Mouse (Mus musculus) embryonic facial prominence, embryonic 14.5 days (tissue): ENCODE measurements around the gene Nav2. TPM values are rescaled to one million over a fixed set of nuclear protein-coding genes. Genes with fewer than 3 reads are reported as not detected.

ENCODE experiments used
- ATAC-seq: fragments of 200-750 bp; cut with Nextera tagmentation; 2 replicates; pipeline ENCODE4 v1.8.0; 2017; ENCODE audit warnings: low read depth, moderate number of reproducible peaks, moderate TSS enrichment
- DNase-seq: peaks from one replicate; pipeline ENCODE4 v3.0.0-alpha.2; 2015; ENCODE audit warnings: low spot score
- H3K27ac ChIP-seq: fragments of 300-500 bp; sonication (generic); replicated peaks from 2 replicates; pipeline ENCODE4 v1.5.1; 2014; ENCODE audit warnings: low read depth, mild to moderate bottlenecking, low read length, moderate library complexity
- H3K27me3 ChIP-seq: fragments of 300-500 bp; sonication (generic); replicated peaks from 2 replicates; pipeline ENCODE4 v1.6.1; 2014; ENCODE audit warnings: low read length; ENCODE audit not compliant: control insufficient read depth, insufficient read depth
- H3K36me3 ChIP-seq: fragments of 300-500 bp; sonication (generic); 2 replicates; pipeline ENCODE4 v1.6.1; 2014; ENCODE audit warnings: low read length, mixed read lengths; ENCODE audit not compliant: control insufficient read depth, insufficient read depth
- H3K4me1 ChIP-seq: fragments of 300-500 bp; sonication (generic); 2 replicates; pipeline ENCODE4 v1.6.1; 2014; ENCODE audit warnings: antibody characterized with exemption, low read length; ENCODE audit not compliant: control insufficient read depth, insufficient read depth
- H3K4me2 ChIP-seq: fragments of 300-500 bp; sonication (generic); 2 replicates; pipeline ENCODE4 v1.6.1; 2014; ENCODE audit warnings: low read depth, mild to moderate bottlenecking, low read length, moderate library complexity, mixed read lengths
- H3K4me3 ChIP-seq: fragments of 300-500 bp; sonication (generic); 2 replicates; pipeline ENCODE4 v1.5.1; 2014; ENCODE audit warnings: low read depth, mild to moderate bottlenecking, low read length
- H3K9ac ChIP-seq: fragments of 300-500 bp; sonication (generic); 2 replicates; pipeline ENCODE4 v1.6.1; 2014; ENCODE audit warnings: low read depth, mild to moderate bottlenecking, low read length, moderate library complexity, mixed read lengths
- H3K9me3 ChIP-seq: fragments of 300-500 bp; sonication (generic); 2 replicates; pipeline ENCODE4 v1.6.1; 2016; ENCODE audit warnings: low read length; ENCODE audit not compliant: control insufficient read depth
- WGBS: fragments of 180-500 bp; shearing (Covaris S2); extraction: QIAGEN DNeasy Blood & Tissue Kit; methylation state at CpG from one replicate; pipeline ENCODE4 v1.1.7; 2014; 5-methylcytosine and 5-hydroxymethylcytosine counted together
- polyA plus RNA-seq: library from polyadenylated mRNA; unstranded; fragments of >200 nt; fragmentation: Nextera tagmentation; extraction: Ambion mirVana; gene quantifications from 2 replicates; pipeline ENCODE4 v1.2.1, GENCODE M21; 2014

Nav2 gene
- polyA plus RNA-seq, 1 experiment from 2014 or later = 13.5 TPM

GRCm38 (mm10) chr7:49433945-49434344 lies 525.4 kb downstream of the Nav2 start:
- DNase-seq (no peak), ATAC-seq (no peak)
- peaks cover 14% of the 10 kb centered on the region for H3K4me1 ChIP-seq
- no peaks in the 10 kb centered on the region for H3K36me3 ChIP-seq
- no peaks in the 10 kb centered on the region for H3K9me3 ChIP-seq
- H3K27me3 ChIP-seq = no peaks in the 10 kb centered on the region
- no peak overlapping the region for H3K9ac ChIP-seq
- no peak overlapping the region for H3K4me3 ChIP-seq
- H3K27ac ChIP-seq = no peak overlapping the region
- H3K4me2 ChIP-seq = no peak overlapping the region

GRCm38 (mm10) chr7:49436492-49436891 lies 528.0 kb downstream of the Nav2 start:
- Histone ChIP-seq H3K9ac (no peak overlapping the region), H3K4me2 (no peak overlapping the region), H3K27ac (no peak overlapping the region), H3K4me1 (peaks cover 18% of the 10 kb centered on the region), H3K4me3 (no peak overlapping the region), H3K9me3 (no peaks in the 10 kb centered on the region), H3K27me3 (no peaks in the 10 kb centered on the region), H3K36me3 (no peaks in the 10 kb centered on the region)
- ATAC-seq (no peak), DNase-seq (no peak)
- WGBS = 70% methylated on average over 7 of the region's 7 CpGs

GRCm38 (mm10) chr7:49437901-49438300 lies 529.4 kb downstream of the Nav2 start:
- no peaks in the 10 kb centered on the region for H3K36me3 ChIP-seq
- DNase-seq (peak; percentile 93), ATAC-seq (peak; percentile 83)
- H3K4me1 ChIP-seq = peaks cover 28% of the 10 kb centered on the region
- H3K4me2 ChIP-seq = peak overlapping the region; percentile 26
- H3K27me3 ChIP-seq = no peaks in the 10 kb centered on the region
- H3K9ac ChIP-seq = no peak overlapping the region
- H3K27ac ChIP-seq = peak overlapping the region; percentile 74
- H3K4me3 ChIP-seq = no peak overlapping the region
- H3K9me3 ChIP-seq = no peaks in the 10 kb centered on the region
- WGBS = 8% methylated on average over 11 of the region's 11 CpGs

- Histone ChIP-seq H3K36me3 (no peaks in the 10 kb centered on the region), H3K4me1 (peaks cover 30% of the 10 kb centered on the region), H3K27me3 (no peaks in the 10 kb centered on the region), H3K4me3 (no peak overlapping the region), H3K4me2 (no peak overlapping the region), H3K27ac (0 out of 2 replicates have a peak overlapping the region, but pooled peaks have one; percentile 66), H3K9me3 (no peaks in the 10 kb centered on the region), H3K9ac (no peak overlapping the region)
- DNase-seq = no peak
- WGBS = 59% methylated on average over 2 of the region's 2 CpGs
- no peak for ATAC-seq
These were observed 530.6 kb downstream of the Nav2 start for GRCm38 (mm10) chr7:49439136-49439535.

GRCm38 (mm10) chr7:49440333-49440969 lies 531.9 kb downstream of the Nav2 start:
- Histone ChIP-seq H3K9ac (no peak overlapping the region), H3K36me3 (no peaks in the 10 kb centered on the region), H3K27ac (no peak overlapping the region), H3K9me3 (no peaks in the 10 kb centered on the region), H3K27me3 (no peaks in the 10 kb centered on the region), H3K4me1 (peaks cover 30% of the 10 kb centered on the region), H3K4me3 (no peak overlapping the region), H3K4me2 (no peak overlapping the region)
- 82% methylated on average over 14 of the region's 14 CpGs for WGBS
- DNase-seq (no peak), ATAC-seq (no peak)

GRCm38 (mm10) chr7:49442174-49442573 lies 533.7 kb downstream of the Nav2 start:
- Histone ChIP-seq H3K4me3 (no peak overlapping the region), H3K9ac (no peak overlapping the region), H3K27ac (no peak overlapping the region), H3K36me3 (no peaks in the 10 kb centered on the region), H3K27me3 (no peaks in the 10 kb centered on the region), H3K9me3 (no peaks in the 10 kb centered on the region), H3K4me1 (peaks cover 30% of the 10 kb centered on the region), H3K4me2 (no peak overlapping the region)
- DNase-seq = peak; percentile 49
- ATAC-seq = no peak
- 24% methylated on average over 8 of the region's 8 CpGs for WGBS

- no peak overlapping the region for H3K27ac ChIP-seq
- WGBS = 60% methylated on average over 3 of the region's 3 CpGs
- no peak overlapping the region for H3K4me2 ChIP-seq
- no peak overlapping the region for H3K9ac ChIP-seq
- H3K4me3 ChIP-seq = no peak overlapping the region
- H3K9me3 ChIP-seq = no peaks in the 10 kb centered on the region
- DNase-seq (no peak), ATAC-seq (no peak)
- peaks cover 5% of the 10 kb centered on the region; the same call in 1 of the 2 replicates for H3K36me3 ChIP-seq
- H3K27me3 ChIP-seq = peaks cover 8% of the 10 kb centered on the region; the same call in 1 of the 2 replicates
- peaks cover 17% of the 10 kb centered on the region for H3K4me1 ChIP-seq
These were observed 540.1 kb downstream of the Nav2 start for GRCm38 (mm10) chr7:49448580-49448979.

- Histone ChIP-seq H3K9me3 (no peaks in the 10 kb centered on the region), H3K4me2 (peak overlapping the region; percentile 53), H3K27me3 (peaks cover 9% of the 10 kb centered on the region; the same call in 1 of the 2 replicates), H3K36me3 (peaks cover 5% of the 10 kb centered on the region; the same call in 1 of the 2 replicates), H3K27ac (peak overlapping the region; percentile 83), H3K4me3 (peak overlapping the region; percentile 22), H3K4me1 (peaks cover 17% of the 10 kb centered on the region), H3K9ac (peak overlapping the region; percentile 17; the same call in 1 of the 2 replicates)
- peak; percentile 83 for ATAC-seq
- peak; percentile 85 for DNase-seq
- WGBS = 7% methylated on average over 22 of the region's 22 CpGs
These were observed 542.0 kb downstream of the Nav2 start for GRCm38 (mm10) chr7:49450261-49451141.
